In the genomic region with DNA sequence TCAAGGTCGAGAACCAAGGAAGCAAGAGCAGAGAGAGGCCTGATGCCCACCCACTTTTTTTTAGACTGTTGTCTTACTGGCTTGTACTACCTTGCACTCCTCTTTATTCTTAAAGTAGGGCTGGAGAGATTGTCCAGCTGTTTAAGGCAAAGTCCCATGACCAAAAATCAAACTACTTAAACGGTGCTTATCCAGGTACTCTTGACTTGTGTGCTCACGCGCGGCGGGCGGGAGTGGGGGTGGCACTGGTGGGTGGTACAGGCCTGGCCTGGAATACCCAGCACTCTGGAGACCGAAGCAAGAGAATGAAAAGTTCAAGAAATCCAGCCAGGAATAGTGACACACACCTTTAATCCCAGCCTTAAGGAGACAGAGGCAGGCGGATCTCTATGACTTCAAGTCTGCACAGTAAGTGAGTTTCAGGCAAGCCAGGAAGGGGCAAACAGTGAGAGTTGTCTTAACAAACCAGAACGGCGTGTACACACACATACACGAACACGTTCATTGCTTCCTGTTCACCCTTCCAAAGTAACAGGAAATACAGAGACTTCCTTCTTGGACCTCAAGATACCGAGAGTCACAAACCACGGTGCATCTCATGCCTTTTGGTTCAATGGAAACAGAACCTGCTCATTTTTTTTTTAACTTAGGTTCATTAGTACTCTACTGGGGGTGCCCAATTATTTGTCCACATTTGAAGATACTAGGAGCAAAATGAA, we compare ENCODE assay signal across 15 mouse cellular contexts. TPM values are rescaled to one million over a fixed set of nuclear protein-coding genes. Genes with fewer than 3 reads are reported as not detected.
"Had no signal": no experiment of that assay in that cellular context is flagged by ENCODE, and none has a peak within 500 bp of the region (broad histone marks: within the 10 kb centered on the region; RNA-seq: fewer than 3 reads in every experiment).

No protein-coding gene starts in this region.

- H3K36me3 ChIP-seq: limb, embryonic 12.5 days; liver, embryonic 13.5 days; midbrain, embryonic 12.5 days; neural tube, embryonic 12.5 days had no signal

- H3K9me3 ChIP-seq: limb, embryonic 12.5 days; liver, embryonic 13.5 days; midbrain, embryonic 12.5 days; neural tube, embryonic 12.5 days had no signal

- H3K4me2 ChIP-seq: limb, embryonic 12.5 days; liver, embryonic 13.5 days; midbrain, embryonic 12.5 days; neural tube, embryonic 12.5 days had no signal

- H3K4me1 ChIP-seq: limb, embryonic 12.5 days; liver, embryonic 13.5 days; midbrain, embryonic 12.5 days; neural tube, embryonic 12.5 days had no signal

- H3K4me3 ChIP-seq: left cerebral cortex, adult 2 months; limb, embryonic 12.5 days; liver, embryonic 13.5 days; midbrain, embryonic 12.5 days; neural tube, embryonic 12.5 days had no signal

- DNase-seq: kidney, adult 8-10 months; kidney, postnatal 25 days; liver; liver, embryonic 13.5 days; liver, postnatal 0 days; spleen, adult 18-20 months; thymus, adult 18-20 months; thymus, postnatal 25 days had no signal

- H3K9ac ChIP-seq: limb, embryonic 12.5 days; liver, embryonic 13.5 days; liver, postnatal 0 days; midbrain, embryonic 12.5 days; neural tube, embryonic 12.5 days had no signal

- ATAC-seq: intestine, postnatal 0 days; liver, postnatal 0 days; midbrain, embryonic 16.5 days had no signal

- H3K27me3 ChIP-seq: liver, embryonic 13.5 days; midbrain, embryonic 12.5 days; neural tube, embryonic 12.5 days had no signal

- H3K27ac ChIP-seq: left cerebral cortex, adult 2 months; limb, embryonic 12.5 days; liver, embryonic 13.5 days; macrophage; midbrain, embryonic 12.5 days; neural tube, embryonic 12.5 days had no signal

RNA-seq across cellular contexts. Expression of gene Slc52a3, which starts 12.9 kb away (rescaled TPM):
- polyA plus RNA-seq: macrophage had no signal
